Mouse (Mus musculus): ENCODE results near the gene Atp5d. TPM values are rescaled to one million over a fixed set of nuclear protein-coding genes. Genes with fewer than 3 reads are reported as not detected.

Atp5d gene
- polyA plus RNA-seq, 1 experiment, result 758 TPM

- no peaks in the 10 kb centered on the region for H3K27me3 ChIP-seq (ENCODE audit: control insufficient read depth, insufficient read depth, low read length)
- TF ChIP-seq CTCF (IDR thresholded peaks at IDR 0.05; ENCODE audit: borderline replicate concordance, insufficient read depth, low read depth, low read length), result no peak
- no peak for TF ChIP-seq POLR2A (IDR thresholded peaks at IDR 0.05; ENCODE audit: borderline replicate concordance, insufficient read depth, low read length)
- DNase-seq, result no peak
- WGBS, result 89% methylated on average over 7 of the region's 7 CpGs
- peaks cover 13% of the 10 kb centered on the region for H3K4me1 ChIP-seq (ENCODE audit: control insufficient read depth, insufficient read depth, low read length)
- no peak overlapping the region for H3K4me3 ChIP-seq (replicated peaks; ENCODE audit: insufficient read depth, low read depth, low read length)
- H3K27ac ChIP-seq (ENCODE audit: insufficient read depth, low read length), result no peak overlapping the region
Observed at GRCm38 (mm10) chr10:80169651-80170050, 31.2 kb downstream of the Atp5d start.

DNA sequence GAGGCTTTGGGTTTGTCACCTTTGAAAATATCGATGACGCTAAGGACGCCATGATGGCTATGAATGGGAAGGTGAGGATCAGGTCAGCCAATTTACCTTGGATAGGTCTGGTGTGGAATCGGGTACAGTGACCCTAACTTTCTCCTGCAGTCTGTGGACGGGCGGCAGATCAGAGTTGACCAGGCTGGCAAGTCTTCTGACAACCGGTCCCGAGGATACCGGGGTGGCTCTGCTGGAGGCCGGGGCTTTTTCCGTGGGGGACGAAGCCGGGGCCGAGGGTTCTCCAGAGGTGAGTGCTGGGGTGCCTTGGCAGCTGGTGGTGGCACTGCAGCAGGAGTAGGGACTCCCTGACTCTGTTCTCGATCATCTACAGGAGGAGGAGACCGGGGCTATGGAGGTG lies 31.6 kb downstream of the Atp5d start:
- 85% methylated on average over 16 of the region's 16 CpGs for WGBS
- Histone ChIP-seq H3K4me3 (replicated peaks; ENCODE audit: insufficient read depth, low read depth, low read length) (no peak overlapping the region), H3K27ac (ENCODE audit: insufficient read depth, low read length) (no peak overlapping the region), H3K27me3 (ENCODE audit: control insufficient read depth, insufficient read depth, low read length) (no peaks in the 10 kb centered on the region), H3K4me1 (ENCODE audit: control insufficient read depth, insufficient read depth, low read length) (peaks cover 13% of the 10 kb centered on the region)
- DNase-seq, result peak; percentile 36 to 37
- no peak for TF ChIP-seq CTCF (IDR thresholded peaks at IDR 0.05; ENCODE audit: borderline replicate concordance, insufficient read depth, low read depth, low read length)
- no peak for TF ChIP-seq POLR2A (IDR thresholded peaks at IDR 0.05; ENCODE audit: borderline replicate concordance, insufficient read depth, low read length)

- no peak for DNase-seq
- Histone ChIP-seq H3K4me3 (replicated peaks; ENCODE audit: insufficient read depth, low read depth, low read length) (no peak overlapping the region), H3K27ac (ENCODE audit: insufficient read depth, low read length) (no peak overlapping the region), H3K4me1 (ENCODE audit: control insufficient read depth, insufficient read depth, low read length) (peaks cover 12% of the 10 kb centered on the region), H3K27me3 (ENCODE audit: control insufficient read depth, insufficient read depth, low read length) (no peaks in the 10 kb centered on the region)
- 92% methylated on average over 19 of the region's 19 CpGs for WGBS
- TF ChIP-seq POLR2A (IDR thresholded peaks at IDR 0.05; ENCODE audit: borderline replicate concordance, insufficient read depth, low read length), result no peak
- TF ChIP-seq CTCF (IDR thresholded peaks at IDR 0.05; ENCODE audit: borderline replicate concordance, insufficient read depth, low read depth, low read length), result no peak
Observed at GRCm38 (mm10) chr10:80170601-80171021, 32.2 kb downstream of the Atp5d start.

GRCm38 (mm10) chr10:80171252-80171651 lies 32.8 kb downstream of the Atp5d start:
- Histone ChIP-seq H3K27ac (ENCODE audit: insufficient read depth, low read length) (no peak overlapping the region), H3K4me3 (replicated peaks; ENCODE audit: insufficient read depth, low read depth, low read length) (no peak overlapping the region), H3K4me1 (ENCODE audit: control insufficient read depth, insufficient read depth, low read length) (peaks cover 7% of the 10 kb centered on the region), H3K27me3 (ENCODE audit: control insufficient read depth, insufficient read depth, low read length) (no peaks in the 10 kb centered on the region)
- TF ChIP-seq POLR2A (IDR thresholded peaks at IDR 0.05; ENCODE audit: borderline replicate concordance, insufficient read depth, low read length) (no peak), CTCF (IDR thresholded peaks at IDR 0.05; ENCODE audit: borderline replicate concordance, insufficient read depth, low read depth, low read length) (no peak)
- peak in 1 of 2 experiments; percentile 30 for DNase-seq
- 81% methylated on average over 15 of the region's 15 CpGs for WGBS

DNA sequence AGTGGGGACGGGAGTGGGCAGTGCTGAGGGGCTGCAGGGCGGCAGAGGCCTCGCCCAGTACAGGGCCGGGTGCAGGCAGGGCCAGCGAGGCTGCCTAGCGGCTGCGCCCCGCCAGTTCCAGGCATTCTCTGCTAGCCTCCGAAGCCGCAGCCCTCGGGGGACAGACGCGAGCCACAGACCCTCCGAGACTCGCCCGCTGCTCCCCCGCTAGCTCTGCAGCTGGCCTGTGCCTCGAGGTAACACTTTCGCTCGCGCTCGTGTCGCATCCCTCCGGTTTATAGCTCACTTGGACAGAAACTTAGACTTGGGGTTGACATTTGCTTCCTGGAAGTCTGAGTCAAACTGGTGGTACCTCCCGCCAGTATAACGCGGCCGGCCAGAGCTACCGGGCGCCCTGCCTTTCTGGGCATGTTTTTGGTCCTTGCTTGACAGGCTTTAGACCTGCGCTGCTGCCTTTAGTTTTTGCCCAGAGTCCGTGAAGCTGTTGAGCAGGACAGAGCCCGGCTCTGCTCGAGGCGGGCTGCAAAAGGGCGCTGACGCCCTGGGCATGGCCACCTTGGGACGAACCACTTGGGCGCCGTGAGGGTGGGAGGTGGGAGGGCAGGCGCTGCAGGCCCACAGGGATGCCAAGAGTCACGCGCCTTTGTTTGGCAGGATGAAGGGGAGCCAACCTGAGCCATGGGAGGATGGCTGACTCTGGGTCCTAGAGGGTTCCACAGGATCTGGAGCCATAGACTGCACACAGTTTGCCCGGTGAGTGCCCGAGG lies 33.5 kb downstream of the Atp5d start:
- DNase-seq, result peak; percentile 46 to 52
- WGBS, result 50% methylated on average over 45 of the region's 45 CpGs
- H3K4me3 ChIP-seq (replicated peaks; ENCODE audit: insufficient read depth, low read depth, low read length), result no peak overlapping the region
- H3K27me3 ChIP-seq (ENCODE audit: control insufficient read depth, insufficient read depth, low read length), result no peaks in the 10 kb centered on the region
- H3K4me1 ChIP-seq (ENCODE audit: control insufficient read depth, insufficient read depth, low read length), result peaks cover 7% of the 10 kb centered on the region
- no peak for TF ChIP-seq POLR2A (IDR thresholded peaks at IDR 0.05; ENCODE audit: borderline replicate concordance, insufficient read depth, low read length)
- TF ChIP-seq CTCF (IDR thresholded peaks at IDR 0.05; ENCODE audit: borderline replicate concordance, insufficient read depth, low read depth, low read length), result no peak
- peak overlapping the region; percentile 12; the same call in 1 of the 2 replicates for H3K27ac ChIP-seq (ENCODE audit: insufficient read depth, low read length)

DNA sequence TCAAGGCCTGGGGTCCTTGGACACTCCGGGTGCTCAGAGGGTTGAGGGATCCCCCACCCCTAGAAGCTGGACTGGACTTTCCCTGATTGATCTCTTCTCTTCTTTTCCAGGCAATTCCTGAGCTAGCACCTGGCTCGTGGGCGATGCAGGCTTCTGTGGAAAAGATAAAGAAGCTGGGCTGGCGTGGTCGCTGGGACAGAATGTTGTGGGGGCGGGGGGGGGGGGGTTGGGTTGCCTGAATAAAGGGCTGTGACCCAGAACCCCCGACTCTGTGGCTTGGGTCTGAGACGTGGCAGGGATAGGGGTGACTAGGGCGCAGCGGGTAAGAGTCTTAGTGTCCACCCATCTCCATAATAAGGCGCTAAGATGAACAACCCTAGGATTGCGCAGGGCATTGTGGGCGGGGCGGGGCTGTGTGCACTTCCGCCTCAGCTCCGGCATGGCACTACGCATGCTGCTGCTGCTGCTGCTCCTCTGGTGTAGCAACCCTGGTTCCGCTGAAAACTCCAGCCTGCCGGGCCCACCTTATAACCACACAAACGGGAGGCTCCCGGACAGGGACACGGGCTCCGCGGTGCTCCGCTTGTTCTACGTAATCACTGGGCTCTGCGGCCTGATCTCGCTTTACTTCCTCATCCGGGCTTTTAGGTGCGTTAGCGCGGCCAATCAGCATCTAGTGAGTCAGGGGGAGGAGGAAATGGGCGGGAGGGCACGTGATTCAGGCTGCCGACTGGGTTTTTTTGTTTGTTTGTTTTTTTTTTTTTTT lies 34.3 kb downstream of the Atp5d start, which contains the start of gene 1600002K03Rik:
TSS of gene 1600002K03Rik (plus strand) at position 418 of the 766 bp plus-strand sequence.
- Histone ChIP-seq H3K27me3 (ENCODE audit: control insufficient read depth, insufficient read depth, low read length) (no peaks in the 10 kb centered on the region), H3K27ac (ENCODE audit: insufficient read depth, low read length) (peak within 1 kb of the TSS; percentile 45), H3K4me1 (ENCODE audit: control insufficient read depth, insufficient read depth, low read length) (peaks cover 7% of the 10 kb centered on the region), H3K4me3 (replicated peaks; ENCODE audit: insufficient read depth, low read depth, low read length) (peak within 1 kb of the TSS; percentile 65)
- DNase-seq, result peak; percentile 90 to 91
- 10% methylated on average over 35 of the region's 35 CpGs for WGBS
- TF ChIP-seq POLR2A (IDR thresholded peaks at IDR 0.05; ENCODE audit: borderline replicate concordance, insufficient read depth, low read length), result peak; percentile 60; the same call in 1 of the 2 replicates
- TF ChIP-seq CTCF (IDR thresholded peaks at IDR 0.05; ENCODE audit: borderline replicate concordance, insufficient read depth, low read depth, low read length), result no peak

DNA sequence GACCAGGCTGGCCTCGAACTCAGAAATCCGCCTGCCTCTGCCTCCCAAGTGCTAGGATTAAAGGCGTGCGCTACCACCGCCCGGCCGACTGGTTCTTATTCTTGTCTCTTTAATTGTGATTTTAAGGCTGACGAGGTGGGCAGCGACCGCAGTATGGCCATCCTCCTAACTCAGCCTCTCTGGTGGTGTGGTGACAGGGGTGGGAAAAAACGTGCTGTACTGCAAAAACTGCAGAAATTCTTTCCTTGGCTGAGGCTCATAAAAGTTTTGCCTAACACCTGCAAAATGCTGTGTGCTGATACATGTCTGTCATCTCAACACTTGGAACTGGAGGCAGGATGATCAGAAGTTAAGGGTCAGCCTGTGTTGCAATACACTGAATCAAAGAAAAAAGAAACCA lies 34.9 kb downstream of the Atp5d start:
- Histone ChIP-seq H3K27me3 (ENCODE audit: control insufficient read depth, insufficient read depth, low read length) (no peaks in the 10 kb centered on the region), H3K27ac (ENCODE audit: insufficient read depth, low read length) (peak overlapping the region; percentile 45), H3K4me3 (replicated peaks; ENCODE audit: insufficient read depth, low read depth, low read length) (peak overlapping the region; percentile 37), H3K4me1 (ENCODE audit: control insufficient read depth, insufficient read depth, low read length) (peaks cover 7% of the 10 kb centered on the region)
- DNase-seq, result no peak
- TF ChIP-seq POLR2A (IDR thresholded peaks at IDR 0.05; ENCODE audit: borderline replicate concordance, insufficient read depth, low read length), result no peak
- TF ChIP-seq CTCF (IDR thresholded peaks at IDR 0.05; ENCODE audit: borderline replicate concordance, insufficient read depth, low read depth, low read length), result no peak
- 12% methylated on average over 11 of the region's 11 CpGs for WGBS

All from cerebellum, adult 2 months (tissue).